Mouse (Mus musculus) erythroblast, embryonic 14.5 days (primary cell): ENCODE results near the gene Cabcoco1. TPM values are rescaled to one million over a fixed set of nuclear protein-coding genes. Genes with fewer than 3 reads are reported as not detected.

Source experiments
- H3K27me3 ChIP-seq: 2 replicates; pipeline ENCODE4 v1.6.1; 2012; ENCODE audit warnings: inconsistent platforms; ENCODE audit not compliant: control insufficient read depth
- H3K36me3 ChIP-seq: 2 replicates; pipeline ENCODE4 v1.6.1; 2012; ENCODE audit warnings: mild to moderate bottlenecking, inconsistent platforms; ENCODE audit not compliant: control insufficient read depth
- H3K4me1 ChIP-seq: 2 replicates; pipeline ENCODE4 v1.6.1; 2012; ENCODE audit warnings: inconsistent platforms; ENCODE audit not compliant: control insufficient read depth
- H3K4me3 ChIP-seq: replicated peaks from 2 replicates; pipeline ENCODE3; 2012; ENCODE audit warnings: moderate library complexity, mild to moderate bottlenecking, inconsistent platforms
- H3K9me3 ChIP-seq: 2 replicates; pipeline ENCODE4 v1.6.1; 2012; ENCODE audit warnings: low read length, inconsistent platforms, mixed read lengths; ENCODE audit not compliant: control insufficient read depth
- GATA1 ChIP-seq: IDR thresholded peaks from 2 replicates; pipeline ENCODE4 v1.6.1; 2012; ENCODE audit warnings: low read length, inconsistent platforms, mixed read lengths
- TAL1 ChIP-seq: IDR thresholded peaks from 3 replicates; pipeline ENCODE4 v1.6.1; 2012; ENCODE audit warnings: low read length, inconsistent platforms, mixed read lengths
- polyA plus RNA-seq: library from polyadenylated mRNA; stranded (reverse); fragments of >175 nt; gene quantifications from 2 replicates; pipeline ENCODE4 v1.2.3, GENCODE M21; 2012

The Cabcoco1 gene
- polyA plus RNA-seq, 1 experiment = not detected

DNA sequence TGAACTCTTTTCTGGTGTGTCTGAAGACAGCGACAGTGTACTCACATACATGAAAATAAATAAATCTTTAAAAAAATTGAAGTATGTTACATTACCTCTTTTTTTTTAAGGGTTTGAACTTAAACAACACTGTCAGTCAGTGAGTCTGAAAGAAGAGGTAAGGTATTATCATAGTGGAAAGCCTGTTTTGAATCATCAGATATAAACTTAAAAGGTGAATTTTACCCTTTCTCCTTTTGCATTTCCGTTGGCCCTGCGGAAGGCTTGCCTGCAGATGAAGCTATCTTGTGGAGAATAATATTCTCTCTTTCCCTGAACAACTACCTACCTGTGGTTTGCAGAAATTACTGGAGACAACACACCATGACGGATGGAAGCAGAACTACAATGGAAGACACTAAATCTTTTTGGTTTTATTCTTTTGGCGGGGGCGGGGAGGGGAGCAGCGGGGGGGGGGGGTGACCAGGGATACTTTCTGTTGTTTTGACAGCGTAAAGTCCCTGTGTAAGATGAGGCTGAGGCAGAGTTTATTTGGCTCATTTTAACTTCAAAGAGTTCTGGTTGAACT, 96.4 kb downstream of the Cabcoco1 start:
- no peak overlapping the region for H3K4me3 ChIP-seq
- peaks cover 8% of the 10 kb centered on the region for H3K4me1 ChIP-seq
- no peaks in the 10 kb centered on the region for H3K9me3 ChIP-seq
- TF ChIP-seq GATA1 (no peak), TAL1 (no peak)
- no peaks in the 10 kb centered on the region for H3K36me3 ChIP-seq
- H3K27me3 ChIP-seq = no peaks in the 10 kb centered on the region

DNA sequence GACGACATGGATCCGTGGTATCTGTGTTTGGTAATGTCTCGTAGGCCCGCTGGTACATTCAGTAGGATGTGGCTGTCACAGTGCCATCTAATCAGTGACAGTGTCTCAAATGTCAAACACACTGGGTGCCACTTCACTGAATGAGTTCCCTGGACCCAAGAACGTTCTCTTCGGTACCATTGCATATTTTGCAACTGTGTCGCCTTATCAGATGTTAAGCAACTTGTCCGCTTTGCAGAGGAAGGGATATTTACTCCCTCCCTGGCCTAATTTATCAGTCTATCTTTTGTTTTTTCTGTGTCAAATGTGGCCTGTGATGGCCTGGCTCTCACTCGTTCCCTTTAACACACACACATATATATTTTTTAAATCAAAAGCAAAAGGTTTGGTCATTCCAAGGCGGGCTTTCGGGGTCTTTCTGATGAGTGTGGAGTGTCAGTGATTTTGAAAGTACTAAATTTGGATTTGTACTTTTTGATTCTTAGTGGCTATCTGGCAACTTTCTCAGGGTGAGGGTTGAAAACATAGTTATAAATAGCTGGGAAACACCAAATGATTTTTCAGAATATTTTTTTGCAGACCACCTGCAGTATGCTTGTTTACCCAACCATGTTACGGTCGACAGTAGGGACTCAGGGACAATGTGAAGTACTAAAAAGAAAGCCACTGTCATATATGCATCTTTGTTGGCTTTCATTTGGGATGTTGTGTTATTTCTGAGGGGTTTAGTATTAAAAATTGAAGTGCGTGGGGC, 97.2 kb downstream of the Cabcoco1 start:
- TF ChIP-seq GATA1 = no peak
- no peak for TF ChIP-seq TAL1
- no peak overlapping the region for H3K4me3 ChIP-seq
- H3K9me3 ChIP-seq = no peaks in the 10 kb centered on the region
- H3K27me3 ChIP-seq = no peaks in the 10 kb centered on the region
- peaks cover 8% of the 10 kb centered on the region for H3K4me1 ChIP-seq
- H3K36me3 ChIP-seq = no peaks in the 10 kb centered on the region

DNA sequence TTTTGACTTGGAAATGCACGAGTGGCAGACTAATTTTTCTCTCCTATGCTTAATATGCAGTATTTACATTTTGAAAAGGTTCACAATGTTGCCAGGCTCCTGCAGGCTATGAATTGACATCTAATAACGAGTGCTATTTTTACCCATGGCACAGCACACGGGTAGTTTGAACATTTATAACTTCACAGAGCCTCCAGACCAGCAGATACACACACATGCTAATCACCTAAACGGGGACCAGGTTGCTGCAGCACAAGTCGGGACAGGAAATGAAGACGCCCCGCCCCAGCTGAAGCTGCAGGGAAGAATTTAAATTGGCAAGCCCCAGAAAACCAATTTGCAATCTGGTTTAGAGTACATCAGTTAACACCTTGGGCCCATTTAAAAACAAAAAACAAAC, 98.6 kb downstream of the Cabcoco1 start:
- TF ChIP-seq TAL1 = no peak
- TF ChIP-seq GATA1 = no peak
- Histone ChIP-seq H3K4me1 (peaks cover 8% of the 10 kb centered on the region), H3K9me3 (no peaks in the 10 kb centered on the region), H3K27me3 (no peaks in the 10 kb centered on the region), H3K36me3 (no peaks in the 10 kb centered on the region), H3K4me3 (no peak overlapping the region)

DNA sequence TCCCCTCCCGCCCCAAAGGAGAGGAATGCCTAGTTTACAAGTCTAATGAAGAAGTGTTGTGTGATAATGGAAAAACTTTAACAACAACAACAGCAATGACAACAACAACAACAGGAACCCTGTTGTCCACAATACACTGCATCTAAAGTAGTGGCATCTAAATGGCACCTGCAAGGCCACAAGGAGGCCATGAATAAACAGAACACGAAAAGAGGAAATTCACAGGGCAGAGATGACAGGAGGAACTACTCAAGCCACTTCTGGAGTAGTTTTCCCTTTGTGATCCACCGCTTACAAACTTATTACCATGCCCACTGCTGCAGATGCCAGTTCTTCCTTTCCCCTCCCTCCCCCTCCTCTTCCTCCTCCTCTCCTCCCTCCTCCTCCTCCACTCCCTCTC, 99.0 kb downstream of the Cabcoco1 start:
- no peak for TF ChIP-seq TAL1
- no peak for TF ChIP-seq GATA1
- Histone ChIP-seq H3K36me3 (no peaks in the 10 kb centered on the region), H3K4me1 (peaks cover 8% of the 10 kb centered on the region), H3K27me3 (no peaks in the 10 kb centered on the region), H3K4me3 (no peak overlapping the region), H3K9me3 (no peaks in the 10 kb centered on the region)

DNA sequence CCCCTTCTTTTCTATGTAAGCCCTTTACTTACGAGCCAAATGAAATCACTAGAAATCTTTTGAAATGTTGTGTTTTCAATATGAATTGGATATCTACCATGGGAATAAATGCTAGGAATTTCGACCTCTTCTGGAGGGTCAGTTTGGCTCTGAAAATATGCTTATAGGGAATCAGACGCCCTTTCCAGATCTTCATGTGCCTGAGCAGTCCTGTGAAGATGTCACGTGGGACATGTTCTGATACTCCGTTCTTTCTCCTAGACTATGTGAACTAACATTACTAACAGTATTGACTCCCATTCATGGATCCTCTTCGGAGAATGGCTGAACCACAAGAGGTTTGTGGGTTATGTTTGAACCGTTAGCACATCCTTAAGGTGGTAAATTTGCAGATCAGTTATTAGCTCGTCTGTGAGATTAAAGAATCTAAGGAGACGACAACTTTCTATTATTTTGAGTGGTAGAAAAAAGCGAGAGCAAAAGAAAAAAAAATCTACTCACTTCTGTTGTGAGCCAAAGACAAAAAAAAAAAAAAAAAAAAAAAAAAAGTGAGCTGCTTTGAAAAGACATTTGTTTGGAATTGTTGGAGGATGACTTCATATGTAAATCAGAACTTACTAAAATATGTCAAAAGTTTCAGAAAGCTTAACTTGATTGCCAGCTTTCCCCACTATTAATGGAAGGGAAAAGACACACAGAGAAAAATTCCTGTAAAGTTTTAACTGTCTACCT, 99.6 kb downstream of the Cabcoco1 start:
- TF ChIP-seq GATA1 (no peak), TAL1 (no peak)
- no peaks in the 10 kb centered on the region for H3K9me3 ChIP-seq
- H3K27me3 ChIP-seq = no peaks in the 10 kb centered on the region

DNA sequence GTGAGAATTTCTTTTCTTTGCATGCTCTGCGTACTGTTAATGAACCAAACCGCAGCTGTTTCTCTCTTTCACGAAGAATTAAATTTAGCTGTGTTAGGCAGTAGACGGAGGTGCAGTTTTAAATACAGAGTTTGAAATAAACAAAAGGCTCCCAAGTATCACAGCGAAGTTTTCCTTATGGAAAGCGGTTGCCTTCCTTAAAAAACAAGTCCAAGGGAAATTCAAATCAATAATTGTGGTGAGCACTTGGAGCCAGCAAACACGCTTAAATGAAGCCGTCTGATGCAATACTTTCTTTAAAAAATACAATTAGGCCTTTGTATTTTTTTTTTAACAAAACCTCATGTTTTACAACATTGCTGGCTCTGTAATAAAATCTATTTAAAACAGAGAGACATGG, 101.2 kb downstream of the Cabcoco1 start:
- TF ChIP-seq GATA1 (no peak), TAL1 (no peak)
- no peaks in the 10 kb centered on the region for H3K9me3 ChIP-seq
- no peaks in the 10 kb centered on the region for H3K36me3 ChIP-seq
- no peaks in the 10 kb centered on the region for H3K4me1 ChIP-seq
- no peaks in the 10 kb centered on the region for H3K27me3 ChIP-seq
- H3K4me3 ChIP-seq = no peak overlapping the region

More for the DNA sequence above, 99.6 kb downstream of the Cabcoco1 start:
- peaks cover 8% of the 10 kb centered on the region for H3K4me1 ChIP-seq
- H3K36me3 ChIP-seq = no peaks in the 10 kb centered on the region
- H3K4me3 ChIP-seq = no peak overlapping the region

DNA sequence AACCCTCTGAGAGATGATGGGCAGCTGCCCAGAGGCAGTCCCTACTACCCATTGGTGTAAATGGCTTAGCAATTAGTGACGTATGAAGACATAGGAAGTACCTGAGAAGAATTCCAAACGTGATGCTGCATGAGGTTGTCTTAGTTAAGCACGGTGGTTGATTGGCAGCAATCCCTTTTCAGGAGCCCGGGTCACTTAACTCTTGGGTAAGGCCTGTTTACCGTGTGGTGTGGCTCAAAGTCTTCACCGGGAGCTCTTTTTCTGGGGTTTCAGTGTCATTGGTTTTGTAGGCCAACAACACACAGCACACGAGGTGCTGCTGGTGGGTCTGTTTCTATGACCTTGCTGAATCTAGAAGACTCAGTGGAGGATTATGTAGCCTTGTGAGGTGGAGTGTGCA, 105.9 kb downstream of the Cabcoco1 start:
- H3K9me3 ChIP-seq = no peaks in the 10 kb centered on the region
- H3K36me3 ChIP-seq = no peaks in the 10 kb centered on the region
- peaks cover 3% of the 10 kb centered on the region; the same call in 1 of the 2 replicates for H3K4me1 ChIP-seq
- no peaks in the 10 kb centered on the region for H3K27me3 ChIP-seq
- H3K4me3 ChIP-seq = no peak overlapping the region
- no peak for TF ChIP-seq GATA1
- no peak for TF ChIP-seq TAL1

DNA sequence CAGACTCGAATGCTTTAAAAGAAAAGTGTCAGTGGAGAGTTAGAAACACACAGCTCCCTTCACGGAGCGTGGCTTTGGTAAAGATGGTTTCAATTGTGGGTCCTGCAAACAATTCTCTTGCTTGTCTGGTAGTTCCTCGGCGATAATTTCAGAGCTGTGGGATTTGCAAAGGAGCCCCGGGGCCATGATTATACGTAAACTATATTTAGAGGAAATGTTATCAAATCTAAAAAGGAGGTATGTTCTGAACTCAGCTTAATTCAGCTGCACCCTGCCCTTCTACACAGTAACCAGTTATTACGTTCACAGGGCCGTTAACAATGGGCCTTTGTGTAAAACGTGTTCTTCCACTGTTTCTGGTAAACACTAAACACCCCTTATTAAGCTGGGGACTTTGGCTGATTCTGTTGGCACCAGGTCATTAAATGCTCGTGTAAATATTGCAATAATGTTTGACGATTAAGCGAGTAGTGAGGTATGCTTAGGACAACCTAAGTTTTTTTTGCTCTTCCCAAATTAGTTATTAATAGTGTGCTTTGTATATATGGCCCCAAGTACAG, 106.6 kb downstream of the Cabcoco1 start:
- Histone ChIP-seq H3K9me3 (no peaks in the 10 kb centered on the region), H3K4me3 (no peak overlapping the region), H3K36me3 (no peaks in the 10 kb centered on the region), H3K4me1 (peaks cover 3% of the 10 kb centered on the region; the same call in 1 of the 2 replicates), H3K27me3 (no peaks in the 10 kb centered on the region)
- TF ChIP-seq TAL1 (no peak), GATA1 (no peak)
